15 mouse cellular contexts compared by ENCODE assay signal in genomic region chr16:5524375-5524774, GRCm38 (mm10).
DNase-seq lines count a peak whose midpoint lies in the region; ATAC-seq lines count a peak whose summit lies in the region.
"Had no signal": no experiment of that assay in that cellular context is flagged by ENCODE, and none has a peak within 500 bp of the region (broad histone marks: within the 10 kb centered on the region; RNA-seq: fewer than 3 reads in every experiment).

No protein-coding gene starts in this region.

- H3K36me3 ChIP-seq in midbrain, embryonic 11.5 days (ENCODE audit: control insufficient read depth, insufficient read depth, low read length): no peaks in the 10 kb centered on the region
- H3K36me3 ChIP-seq in midbrain, embryonic 13.5 days: no peaks in the 10 kb centered on the region
- H3K36me3 ChIP-seq in hindbrain, embryonic 15.5 days: no peaks in the 10 kb centered on the region
- H3K36me3 ChIP-seq in neural tube, embryonic 13.5 days: no peaks in the 10 kb centered on the region
- H3K36me3 ChIP-seq: heart, embryonic 13.5 days had no signal

- ATAC-seq in midbrain, embryonic 11.5 days (ENCODE audit: low FRiP score): no peak
- ATAC-seq in midbrain, embryonic 13.5 days: no peak
- no peak for ATAC-seq in hindbrain, embryonic 15.5 days (ENCODE audit: low FRiP score, low read depth)
- peak; percentile 79 for ATAC-seq in neural tube, embryonic 13.5 days (ENCODE audit: low read depth)

- no peak overlapping the region for H3K4me2 ChIP-seq in midbrain, embryonic 11.5 days
- no peak overlapping the region for H3K4me2 ChIP-seq in midbrain, embryonic 13.5 days (replicated peaks)
- H3K4me2 ChIP-seq in hindbrain, embryonic 15.5 days: no peak overlapping the region
- no peak overlapping the region for H3K4me2 ChIP-seq in neural tube, embryonic 13.5 days
- H3K4me2 ChIP-seq: heart, embryonic 13.5 days had no signal

- no peak overlapping the region for H3K27ac ChIP-seq in midbrain, embryonic 11.5 days (ENCODE audit: low read depth, low read length)
- H3K27ac ChIP-seq in midbrain, embryonic 13.5 days: no peak overlapping the region
- peak overlapping the region; percentile 48 for H3K27ac ChIP-seq in hindbrain, embryonic 15.5 days (replicated peaks)
- peak overlapping the region; percentile 89 for H3K27ac ChIP-seq in neural tube, embryonic 13.5 days (replicated peaks)
- H3K27ac ChIP-seq: heart, embryonic 13.5 days had no signal

- 93% methylated on average over 5 of the region's 5 CpGs for WGBS in midbrain, embryonic 11.5 days
- 91% methylated on average over 5 of the region's 5 CpGs for WGBS in midbrain, embryonic 13.5 days
- 65% methylated on average over 5 of the region's 5 CpGs for WGBS in hindbrain, embryonic 15.5 days
- 69% methylated on average over 5 of the region's 5 CpGs for WGBS in neural tube, embryonic 13.5 days

- no peaks in the 10 kb centered on the region for H3K4me1 ChIP-seq in midbrain, embryonic 11.5 days (ENCODE audit: control insufficient read depth, insufficient read depth, low read length)
- H3K4me1 ChIP-seq in midbrain, embryonic 13.5 days (replicated peaks): no peaks in the 10 kb centered on the region
- 0 out of 2 replicates have a peak, but pooled peaks cover 3% of the 10 kb centered on the region for H3K4me1 ChIP-seq in hindbrain, embryonic 15.5 days (replicated peaks)
- H3K4me1 ChIP-seq in neural tube, embryonic 13.5 days (replicated peaks): peaks cover 13% of the 10 kb centered on the region; the same call in 1 of the 2 replicates
- H3K4me1 ChIP-seq: heart, embryonic 13.5 days had no signal

- no peak overlapping the region for H3K9ac ChIP-seq in midbrain, embryonic 11.5 days (ENCODE audit: low read length)
- no peak overlapping the region for H3K9ac ChIP-seq in midbrain, embryonic 13.5 days (replicated peaks)
- H3K9ac ChIP-seq in hindbrain, embryonic 15.5 days: no peak overlapping the region
- no peak overlapping the region for H3K9ac ChIP-seq in neural tube, embryonic 13.5 days
- H3K9ac ChIP-seq: heart, embryonic 13.5 days had no signal

- no peaks in the 10 kb centered on the region for H3K9me3 ChIP-seq in midbrain, embryonic 11.5 days (ENCODE audit: control insufficient read depth, low read length)
- no peaks in the 10 kb centered on the region; the same call in 1 of the 2 replicates for H3K9me3 ChIP-seq in midbrain, embryonic 13.5 days
- no peaks in the 10 kb centered on the region for H3K9me3 ChIP-seq in hindbrain, embryonic 15.5 days
- no peaks in the 10 kb centered on the region for H3K9me3 ChIP-seq in neural tube, embryonic 13.5 days
- H3K9me3 ChIP-seq: heart, embryonic 13.5 days had no signal

- H3K4me3 ChIP-seq in midbrain, embryonic 11.5 days (ENCODE audit: low read depth, low read length): no peak overlapping the region
- no peak overlapping the region for H3K4me3 ChIP-seq in midbrain, embryonic 13.5 days (replicated peaks)
- H3K4me3 ChIP-seq in hindbrain, embryonic 15.5 days: no peak overlapping the region
- no peak overlapping the region for H3K4me3 ChIP-seq in neural tube, embryonic 13.5 days
- H3K4me3 ChIP-seq: erythroblast, embryonic 14.5 days; heart, embryonic 13.5 days had no signal

- H3K27me3 ChIP-seq in midbrain, embryonic 11.5 days (ENCODE audit: control insufficient read depth, insufficient read depth, low read length): no peaks in the 10 kb centered on the region
- no peaks in the 10 kb centered on the region for H3K27me3 ChIP-seq in midbrain, embryonic 13.5 days
- no peaks in the 10 kb centered on the region for H3K27me3 ChIP-seq in hindbrain, embryonic 15.5 days
- H3K27me3 ChIP-seq in neural tube, embryonic 13.5 days: no peaks in the 10 kb centered on the region
- H3K27me3 ChIP-seq: heart, embryonic 13.5 days had no signal

- peak; percentile 53 for DNase-seq in midbrain, embryonic 11.5 days (ENCODE audit: low spot score, missing footprints)
- peak; percentile 36 for DNase-seq in kidney, adult 9 months
- no peak for DNase-seq in thymus, postnatal 14 days
- no peak for DNase-seq in ovary, adult 18-20 months (ENCODE audit: low spot score)
- DNase-seq: adrenal gland, postnatal 14 days; cerebellum, adult 9-10 months; lung, adult 18-20 months; lung, postnatal 4 days; midbrain, embryonic 14.5 days; thymus, postnatal 25 days had no signal

Comparison
In these comparisons a context has a peak if more than half of its experiments do, and no peak if none do; other contexts are left out.
1. DNase-seq: peak in midbrain, embryonic 11.5 days (single experiment) and kidney, adult 9 months (single experiment); none in thymus, postnatal 14 days (single experiment) and ovary, adult 18-20 months (single experiment).
2. H3K27ac ChIP-seq: peak in hindbrain, embryonic 15.5 days (single experiment) and neural tube, embryonic 13.5 days (single experiment); none in midbrain, embryonic 11.5 days (single experiment) and midbrain, embryonic 13.5 days (single experiment).